Mouse (Mus musculus): ENCODE measurements around the gene Fam129c. TPM values are rescaled to one million over a fixed set of nuclear protein-coding genes. Genes with fewer than 3 reads are reported as not detected.
A peak's percentile ranks its signal among the peaks of the same experiment; 100 is the strongest.

The Fam129c gene
- total RNA-seq (2014; rRNA removed) (6.0 TPM in 2 replicates), polyA plus RNA-seq (2015; fragmentation: Nextera tagmentation; extraction: Ambion mirVana) (3.3 and 4.0 TPM in 2 replicates)

- H3K4me1 ChIP-seq (ENCODE audit: insufficient read depth, low read length), result peaks cover 11% of the 10 kb centered on the region
- ATAC-seq, result no peak
- H3K4me3 ChIP-seq (ENCODE audit: low read length), result no peak within 1 kb of the TSS
- no peak for DNase-seq (ENCODE audit: low spot score)
- WGBS, result 60% methylated on average over 3 of the region's 3 CpGs
- H3K27me3 ChIP-seq (ENCODE audit: insufficient read depth, low read length), result peaks cover 9% of the 10 kb centered on the region
- no peaks in the 10 kb centered on the region for H3K9me3 ChIP-seq (ENCODE audit: low read length)
- H3K27ac ChIP-seq, result no peak within 1 kb of the TSS
- no peaks in the 10 kb centered on the region for H3K36me3 ChIP-seq (ENCODE audit: insufficient read depth, low read length)
- no peak within 1 kb of the TSS for H3K9ac ChIP-seq (replicated peaks; ENCODE audit: low read length)
- no peak for TF ChIP-seq CTCF (IDR thresholded peaks at IDR 0.05; ENCODE audit: low read depth)
- H3K4me2 ChIP-seq (ENCODE audit: low read depth, low read length), result no peak within 1 kb of the TSS
These were observed at the start of gene Fam129c for GRCm38 (mm10) chr8:71597451-71597850. Gene Fam129c (plus strand): TSS chr8:71597648.

GRCm38 (mm10) chr8:71550754-71551153, 46.7 kb upstream of the Fam129c start:
- WGBS, result 71% methylated on average over 7 of the region's 7 CpGs

GRCm38 (mm10) chr8:71552770-71553169, 44.7 kb upstream of the Fam129c start:
- Histone ChIP-seq H3K9ac (replicated peaks; ENCODE audit: low read length) (no peak overlapping the region), H3K27me3 (ENCODE audit: insufficient read depth, low read length) (peaks cover 19% of the 10 kb centered on the region), H3K4me1 (ENCODE audit: insufficient read depth, low read length) (no peaks in the 10 kb centered on the region), H3K36me3 (ENCODE audit: insufficient read depth, low read length) (peaks cover 1% of the 10 kb centered on the region; the same call in 1 of the 2 replicates), H3K4me2 (ENCODE audit: low read depth, low read length) (no peak overlapping the region), H3K4me3 (ENCODE audit: low read length) (no peak overlapping the region), H3K27ac (no peak overlapping the region), H3K9me3 (ENCODE audit: low read length) (no peaks in the 10 kb centered on the region)
- no peak for TF ChIP-seq CTCF (IDR thresholded peaks at IDR 0.05; ENCODE audit: low read depth)
- ATAC-seq (no peak), DNase-seq (ENCODE audit: low spot score) (no peak)
- 76% methylated on average over 6 of the region's 6 CpGs for WGBS

More at GRCm38 (mm10) chr8:71550754-71551153, 46.7 kb upstream of the Fam129c start:
- no peak for TF ChIP-seq CTCF (IDR thresholded peaks at IDR 0.05; ENCODE audit: low read depth)
- ATAC-seq (no peak), DNase-seq (ENCODE audit: low spot score) (no peak)
- Histone ChIP-seq H3K4me1 (ENCODE audit: insufficient read depth, low read length) (no peaks in the 10 kb centered on the region), H3K36me3 (ENCODE audit: insufficient read depth, low read length) (peaks cover 7% of the 10 kb centered on the region; the same call in 1 of the 2 replicates), H3K27me3 (ENCODE audit: insufficient read depth, low read length) (0 out of 2 replicates have a peak, but pooled peaks cover 1% of the 10 kb centered on the region), H3K4me2 (ENCODE audit: low read depth, low read length) (no peak overlapping the region), H3K4me3 (ENCODE audit: low read length) (no peak overlapping the region), H3K9me3 (ENCODE audit: low read length) (no peaks in the 10 kb centered on the region), H3K27ac (no peak overlapping the region), H3K9ac (replicated peaks; ENCODE audit: low read length) (no peak overlapping the region)

DNA sequence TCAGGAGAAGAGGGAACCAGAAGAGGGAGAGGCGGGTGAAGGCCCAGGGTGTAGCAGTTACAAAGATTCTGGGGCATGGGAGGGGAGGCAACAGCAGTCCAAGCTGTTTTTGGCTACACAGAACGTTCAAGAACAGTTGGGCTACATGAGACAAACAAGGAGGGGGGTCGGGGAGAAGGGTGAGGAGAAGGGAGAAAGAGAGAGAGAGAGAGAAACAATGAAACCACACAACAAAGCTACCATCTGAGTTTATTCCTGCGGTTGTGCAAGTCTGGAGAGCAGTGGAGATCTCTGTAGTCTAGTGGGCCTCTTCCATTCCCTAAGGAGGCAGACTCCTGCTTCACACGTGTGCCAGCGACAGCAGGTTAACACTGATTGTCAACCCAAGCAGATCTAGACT, 43.4 kb upstream of the Fam129c start:
- H3K36me3 ChIP-seq (ENCODE audit: insufficient read depth, low read length), result no peaks in the 10 kb centered on the region
- no peaks in the 10 kb centered on the region for H3K9me3 ChIP-seq (ENCODE audit: low read length)
- no peak for TF ChIP-seq CTCF (IDR thresholded peaks at IDR 0.05; ENCODE audit: low read depth)
- no peak overlapping the region for H3K9ac ChIP-seq (replicated peaks; ENCODE audit: low read length)
- ATAC-seq (no peak), DNase-seq (ENCODE audit: low spot score) (no peak)
- 64% methylated on average over 6 of the region's 6 CpGs for WGBS
- H3K4me2 ChIP-seq (ENCODE audit: low read depth, low read length), result no peak overlapping the region
- H3K4me1 ChIP-seq (ENCODE audit: insufficient read depth, low read length), result no peaks in the 10 kb centered on the region
- no peak overlapping the region for H3K4me3 ChIP-seq (ENCODE audit: low read length)
- peaks cover 31% of the 10 kb centered on the region for H3K27me3 ChIP-seq (ENCODE audit: insufficient read depth, low read length)
- no peak overlapping the region for H3K27ac ChIP-seq

DNA sequence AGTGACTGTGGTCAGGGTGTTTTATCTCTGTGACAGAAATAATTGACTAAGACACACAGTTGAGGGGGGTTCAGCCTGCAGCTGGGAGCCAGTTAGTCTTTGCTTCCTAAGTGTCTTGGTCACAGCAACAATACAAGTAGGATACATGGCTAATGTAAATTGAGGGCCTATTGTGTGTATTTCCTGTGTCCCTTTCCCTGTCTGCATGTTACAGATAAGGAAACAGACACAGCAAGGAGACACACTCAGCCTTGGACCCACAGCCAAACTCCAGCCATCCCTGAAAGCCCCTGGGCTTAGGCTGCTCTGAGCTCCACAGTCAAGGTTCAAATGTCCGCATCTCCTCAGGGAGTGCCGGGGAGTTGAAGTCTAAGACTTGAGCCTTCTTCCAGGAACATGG, 42.8 kb upstream of the Fam129c start:
- no peaks in the 10 kb centered on the region for H3K9me3 ChIP-seq (ENCODE audit: low read length)
- no peak for TF ChIP-seq CTCF (IDR thresholded peaks at IDR 0.05; ENCODE audit: low read depth)
- no peak overlapping the region for H3K9ac ChIP-seq (replicated peaks; ENCODE audit: low read length)
- no peak overlapping the region for H3K4me3 ChIP-seq (ENCODE audit: low read length)
- DNase-seq (ENCODE audit: low spot score) (no peak), ATAC-seq (no peak)
- H3K27me3 ChIP-seq (ENCODE audit: insufficient read depth, low read length), result peaks cover 37% of the 10 kb centered on the region
- no peaks in the 10 kb centered on the region for H3K36me3 ChIP-seq (ENCODE audit: insufficient read depth, low read length)
- H3K27ac ChIP-seq, result no peak overlapping the region
- H3K4me2 ChIP-seq (ENCODE audit: low read depth, low read length), result no peak overlapping the region
- H3K4me1 ChIP-seq (ENCODE audit: insufficient read depth, low read length), result no peaks in the 10 kb centered on the region
- 92% methylated on average over 2 of the region's 2 CpGs for whole genome bisulfite sequencing

DNA sequence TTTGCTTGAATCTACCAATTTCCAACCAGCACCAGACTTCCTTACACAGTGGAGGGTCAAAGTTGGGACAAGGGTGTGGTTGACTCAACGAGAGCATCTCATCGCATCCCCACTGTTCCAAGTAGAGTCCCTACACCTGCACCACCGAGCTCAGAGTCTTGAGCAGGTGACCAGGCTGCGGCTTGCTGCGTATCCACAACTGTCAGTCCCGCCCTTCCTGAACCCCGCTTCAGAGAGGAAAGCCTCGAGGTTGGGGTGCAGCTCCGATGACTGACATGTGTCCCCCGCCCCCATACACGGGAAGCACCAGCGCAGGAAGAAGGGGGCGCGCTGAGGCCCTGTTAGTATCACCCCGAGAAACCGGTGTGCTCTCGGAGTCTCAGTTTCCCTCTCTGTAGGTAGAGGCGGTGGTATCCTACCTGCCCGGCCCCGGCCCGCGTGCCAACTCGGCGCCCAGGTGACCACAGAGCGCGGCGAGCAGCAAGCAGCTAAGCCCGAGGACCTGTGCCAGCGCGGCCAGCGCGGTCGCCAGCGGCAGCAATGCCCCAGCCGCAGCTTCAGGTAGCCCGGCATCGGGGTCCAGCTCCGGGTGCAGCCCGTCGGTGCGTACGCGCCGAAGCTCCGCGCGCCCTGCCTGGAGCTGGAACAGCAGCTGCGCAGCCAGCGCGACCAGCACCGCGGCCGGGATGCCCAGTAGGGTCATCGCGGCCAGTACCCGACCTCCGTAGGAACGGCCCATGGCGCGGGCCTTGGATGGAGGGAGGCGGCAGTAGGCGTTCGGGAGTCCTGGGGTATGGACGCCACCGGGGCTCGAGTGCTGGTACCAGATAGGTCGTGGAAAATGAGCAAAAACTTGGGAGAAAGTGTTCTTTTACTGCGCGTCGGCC, 39.1 kb upstream of the Fam129c start, which contains the start of gene Tmem221:
Gene Tmem221 (minus strand): TSS at position 801 of the 887 bp plus-strand sequence.
- TF ChIP-seq CTCF (IDR thresholded peaks at IDR 0.05; ENCODE audit: low read depth), result no peak
- no peaks in the 10 kb centered on the region for H3K36me3 ChIP-seq (ENCODE audit: insufficient read depth, low read length)
- 5% methylated on average over 70 of the region's 70 CpGs for WGBS
- 0 out of 2 replicates have a peak, but pooled peaks cover 2% of the 10 kb centered on the region for H3K4me1 ChIP-seq (ENCODE audit: insufficient read depth, low read length)
- peak within 1 kb of the TSS; percentile 18 for H3K4me3 ChIP-seq (ENCODE audit: low read length)
- peaks cover 61% of the 10 kb centered on the region for H3K27me3 ChIP-seq (ENCODE audit: insufficient read depth, low read length)
- no peak for ATAC-seq
- peak within 1 kb of the TSS; percentile 49 for H3K4me2 ChIP-seq (ENCODE audit: low read depth, low read length)
- no peak within 1 kb of the TSS for H3K9ac ChIP-seq (replicated peaks; ENCODE audit: low read length)
- no peak within 1 kb of the TSS for H3K27ac ChIP-seq
- no peak for DNase-seq (ENCODE audit: low spot score)
- no peaks in the 10 kb centered on the region for H3K9me3 ChIP-seq (ENCODE audit: low read length)
